Mouse (Mus musculus): ENCODE results near the gene Filip1.

DNA sequence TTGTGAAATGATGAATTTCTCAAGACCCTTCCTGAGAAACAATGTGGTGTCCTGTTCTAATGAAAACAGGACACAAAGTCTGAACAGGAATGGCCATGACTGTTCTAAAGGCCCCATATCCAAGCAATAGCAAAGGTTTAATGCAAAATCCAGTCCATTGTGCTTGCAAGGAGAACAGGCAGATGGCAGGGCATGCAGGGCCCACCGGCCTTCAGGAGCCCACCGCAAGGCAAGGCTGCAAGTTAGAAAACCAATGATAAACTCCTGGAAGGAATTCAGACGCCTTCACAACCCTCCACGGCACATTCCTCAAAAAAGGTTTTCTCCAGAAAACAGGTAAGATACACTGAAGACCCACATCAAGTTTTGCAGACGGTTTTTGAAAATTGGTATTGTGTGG is 99.7 kb downstream of the Filip1 start:
- TF ChIP-seq GATA1 (IDR thresholded peaks at IDR 0.05; ENCODE audit: borderline replicate concordance, low read length) (no peak), FLI1 (IDR thresholded peaks at IDR 0.05; ENCODE audit: low read length) (no peak)
